Mouse (Mus musculus) liver, embryonic 15.5 days (tissue): ENCODE measurements at regions not wholly inside any gene's neighbourhood (a gene's known extent, or its start where the extent isn't known, plus 50 kb on each side); places are given as distances from the start of the nearest gene placed in this dataset.

Source experiments
- ATAC-seq: fragments of 200-750 bp; cut with Nextera tagmentation; 2 replicates; pipeline ENCODE4 v1.8.0; 2017; ENCODE audit warnings: moderate number of reproducible peaks, mild to moderate bottlenecking, moderate library complexity; ENCODE audit not compliant: insufficient read depth
- H3K27ac ChIP-seq: fragments of 300-500 bp; sonication (generic); replicated peaks from 2 replicates; pipeline ENCODE4 v1.5.1; 2015; ENCODE audit warnings: mild to moderate bottlenecking, inconsistent platforms
- H3K27me3 ChIP-seq: fragments of 300-500 bp; sonication (generic); 2 replicates; pipeline ENCODE4 v1.6.1; 2015; ENCODE audit warnings: mild to moderate bottlenecking, inconsistent platforms
- H3K36me3 ChIP-seq: fragments of 300-500 bp; sonication (generic); replicated peaks from 2 replicates; pipeline ENCODE4 v1.6.1; 2015; ENCODE audit warnings: moderate library complexity, mild to moderate bottlenecking, inconsistent platforms
- H3K4me1 ChIP-seq: fragments of 300-500 bp; sonication (generic); replicated peaks from 2 replicates; pipeline ENCODE4 v1.6.1; 2015; ENCODE audit warnings: inconsistent platforms
- H3K4me2 ChIP-seq: fragments of 300-500 bp; sonication (generic); 2 replicates; pipeline ENCODE4 v1.6.1; 2015; ENCODE audit warnings: moderate library complexity, mild to moderate bottlenecking, inconsistent platforms
- H3K4me3 ChIP-seq: fragments of 300-500 bp; sonication (generic); replicated peaks from 2 replicates; pipeline ENCODE4 v1.5.1; 2015; ENCODE audit warnings: mild to moderate bottlenecking, inconsistent platforms
- H3K9ac ChIP-seq: fragments of 300-500 bp; sonication (generic); 2 replicates; pipeline ENCODE4 v1.6.1; 2015; ENCODE audit warnings: moderate library complexity, mild to moderate bottlenecking, inconsistent platforms
- H3K9me3 ChIP-seq: fragments of 300-500 bp; sonication (generic); replicated peaks from 2 replicates; pipeline ENCODE4 v1.6.1; 2016; ENCODE audit warnings: inconsistent platforms
- WGBS: fragments of 180-500 bp; shearing (Covaris S2); methylation state at CpG from one replicate; pipeline ENCODE4 v1.1.7; 2015; ENCODE audit warnings: mixed read lengths; ENCODE audit not compliant: insufficient replicate concordance; 5-methylcytosine and 5-hydroxymethylcytosine counted together

DNA sequence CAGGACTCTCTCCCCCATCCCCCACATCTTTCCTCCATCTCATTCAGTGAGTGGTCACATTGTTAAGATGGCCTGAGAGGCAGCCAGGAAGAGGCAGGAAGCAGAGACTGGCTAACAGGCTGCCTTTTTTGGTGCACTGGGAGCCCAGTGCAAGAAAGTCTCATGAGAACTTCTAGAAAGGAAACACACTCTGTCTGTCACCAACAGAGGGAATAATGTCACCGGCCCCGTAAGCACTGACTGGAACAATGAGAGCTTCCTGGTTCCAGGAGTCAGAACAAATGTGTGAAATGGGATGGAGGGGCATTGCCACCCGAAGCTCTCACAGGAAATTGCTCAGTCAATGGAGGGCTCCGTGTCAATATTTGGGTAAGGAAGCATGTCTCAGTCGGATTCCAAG, 111.3 kb upstream of the Arglu1 start:
- H3K4me2 ChIP-seq = no peak overlapping the region
- H3K9ac ChIP-seq = no peak overlapping the region
- H3K36me3 ChIP-seq = no peaks in the 10 kb centered on the region
- no peak overlapping the region for H3K4me3 ChIP-seq
- no peaks in the 10 kb centered on the region for H3K27me3 ChIP-seq
- no peak overlapping the region for H3K27ac ChIP-seq
- ATAC-seq = no peak
- H3K9me3 ChIP-seq = no peaks in the 10 kb centered on the region
- H3K4me1 ChIP-seq = no peaks in the 10 kb centered on the region
- 14% methylated on average over 5 of the region's 5 CpGs for WGBS

DNA sequence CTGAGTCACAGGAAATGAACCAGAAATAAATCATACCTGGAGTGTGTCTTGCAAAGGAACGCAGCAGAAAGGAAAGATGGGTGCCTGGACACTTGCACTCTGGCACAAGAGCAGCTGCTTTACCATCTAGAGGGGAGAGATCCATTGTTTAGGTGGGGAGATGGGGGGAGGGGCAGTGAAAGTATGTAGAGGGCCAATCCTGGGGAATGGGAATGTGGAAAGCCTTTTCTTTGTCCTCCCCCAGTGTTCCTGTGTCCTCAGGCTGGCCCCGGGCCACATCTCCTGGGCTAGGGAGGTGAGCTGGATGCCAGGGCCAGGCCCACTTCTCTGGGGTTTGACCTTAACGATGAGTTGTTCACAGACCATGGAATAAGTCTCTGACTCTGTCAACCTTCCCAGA, 107.2 kb upstream of the Arglu1 start:
- ATAC-seq = no peak
- Histone ChIP-seq H3K36me3 (no peaks in the 10 kb centered on the region), H3K9ac (no peak overlapping the region), H3K27me3 (no peaks in the 10 kb centered on the region), H3K9me3 (no peaks in the 10 kb centered on the region), H3K4me3 (no peak overlapping the region), H3K27ac (no peak overlapping the region), H3K4me2 (no peak overlapping the region), H3K4me1 (no peaks in the 10 kb centered on the region)
- 36% methylated on average over 3 of the region's 3 CpGs for WGBS

DNA sequence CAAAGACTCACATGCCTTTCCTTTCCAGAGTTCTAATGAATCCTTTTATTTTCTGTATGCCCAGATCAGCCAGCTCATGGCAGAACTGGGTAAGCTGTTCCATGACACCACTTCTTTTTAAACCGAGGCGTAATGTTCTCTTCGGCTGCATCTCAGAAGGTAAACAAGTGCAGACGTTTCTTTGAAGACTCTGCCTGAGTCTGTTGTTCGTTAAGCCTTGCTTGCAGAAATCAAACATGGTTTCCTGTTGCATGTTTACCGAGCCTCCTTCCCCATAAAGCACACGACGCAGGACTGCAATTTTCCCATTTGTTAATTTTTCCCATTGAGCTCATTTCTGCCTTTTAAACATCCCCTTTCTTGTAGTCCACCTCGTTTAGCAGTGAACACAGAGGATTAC, 106.6 kb upstream of the Arglu1 start:
- no peak for ATAC-seq
- Histone ChIP-seq H3K9ac (no peak overlapping the region), H3K36me3 (no peaks in the 10 kb centered on the region), H3K9me3 (no peaks in the 10 kb centered on the region), H3K4me1 (no peaks in the 10 kb centered on the region), H3K4me3 (no peak overlapping the region), H3K27me3 (no peaks in the 10 kb centered on the region), H3K4me2 (no peak overlapping the region), H3K27ac (no peak overlapping the region)
- 23% methylated on average over 9 of the region's 9 CpGs for WGBS

DNA sequence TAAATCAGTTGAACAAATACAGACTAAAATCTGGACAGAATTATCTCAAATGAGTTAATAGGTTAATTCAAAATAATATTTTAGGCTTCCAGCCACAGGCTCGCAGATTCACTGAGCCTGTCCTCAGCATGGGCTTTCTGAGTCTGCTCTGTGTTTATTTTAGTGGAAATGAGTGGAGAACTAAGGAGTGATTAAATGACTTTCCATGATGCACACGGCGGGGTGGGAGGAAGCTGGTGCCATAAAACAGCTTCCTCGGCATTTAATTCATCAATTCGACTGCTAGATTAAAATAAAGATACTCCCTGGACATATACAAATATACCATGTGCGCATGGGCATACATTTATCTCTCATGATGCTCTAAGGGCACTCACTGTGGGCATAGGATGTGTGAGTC, 104.4 kb upstream of the Arglu1 start:
- ATAC-seq = no peak
- H3K9me3 ChIP-seq = no peaks in the 10 kb centered on the region
- WGBS = 43% methylated on average over 6 of the region's 6 CpGs
- no peaks in the 10 kb centered on the region for H3K4me1 ChIP-seq
- H3K9ac ChIP-seq = no peak overlapping the region
- H3K4me3 ChIP-seq = no peak overlapping the region
- no peaks in the 10 kb centered on the region for H3K36me3 ChIP-seq
- no peaks in the 10 kb centered on the region for H3K27me3 ChIP-seq
- H3K4me2 ChIP-seq = no peak overlapping the region
- no peak overlapping the region for H3K27ac ChIP-seq

DNA sequence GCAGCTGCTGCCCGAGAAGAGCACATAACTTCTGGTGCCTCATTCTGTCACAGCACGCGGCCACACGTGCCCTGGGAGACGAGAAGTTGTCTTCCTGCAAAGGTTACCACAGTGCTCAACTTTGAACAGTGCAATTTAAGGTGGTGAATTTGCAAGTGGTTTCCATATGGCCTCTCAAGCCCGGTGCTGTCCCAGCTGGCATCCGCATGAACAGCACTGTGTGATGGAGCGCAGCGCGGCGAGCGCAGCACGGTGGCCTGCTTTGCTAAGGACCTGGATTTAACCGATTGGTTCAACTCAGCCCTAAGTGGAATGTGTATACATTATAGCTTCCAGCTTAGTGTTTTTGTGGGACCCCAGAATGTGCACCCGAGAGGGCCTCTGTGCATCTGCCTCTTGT, 89.6 kb upstream of the Arglu1 start:
- Histone ChIP-seq H3K9ac (no peak overlapping the region), H3K27ac (no peak overlapping the region), H3K9me3 (no peaks in the 10 kb centered on the region), H3K36me3 (no peaks in the 10 kb centered on the region), H3K4me3 (no peak overlapping the region), H3K4me2 (no peak overlapping the region), H3K27me3 (no peaks in the 10 kb centered on the region), H3K4me1 (no peaks in the 10 kb centered on the region)
- WGBS = 75% methylated on average over 15 of the region's 15 CpGs
- ATAC-seq = no peak

DNA sequence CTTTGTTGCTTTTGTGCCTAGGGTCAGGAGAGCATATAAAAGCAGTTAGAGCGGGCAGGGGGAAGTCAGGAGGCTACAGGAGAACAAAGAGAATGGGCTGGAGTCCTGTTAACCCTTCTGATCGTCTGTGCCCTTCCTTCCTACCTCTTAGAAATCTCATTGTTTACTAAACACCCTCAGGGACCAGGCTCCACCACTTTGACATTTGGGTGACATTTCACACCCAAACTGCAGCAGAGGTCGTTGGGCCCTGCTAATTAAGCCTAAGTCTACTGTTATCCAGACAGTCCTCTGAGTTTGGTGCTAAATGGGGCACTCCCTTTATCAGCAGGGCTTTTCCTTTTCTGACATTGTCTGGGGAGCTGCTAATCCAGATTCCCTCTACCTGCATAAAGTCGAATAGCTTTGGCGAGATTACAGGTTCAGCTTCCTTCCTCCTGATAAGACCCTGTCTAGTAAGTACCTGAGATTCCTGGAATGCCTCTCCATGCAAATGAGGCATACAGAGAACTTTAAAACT, 84.2 kb upstream of the Arglu1 start:
- Histone ChIP-seq H3K27me3 (no peaks in the 10 kb centered on the region), H3K4me1 (no peaks in the 10 kb centered on the region), H3K9me3 (no peaks in the 10 kb centered on the region), H3K9ac (no peak overlapping the region), H3K4me2 (no peak overlapping the region), H3K36me3 (no peaks in the 10 kb centered on the region), H3K27ac (no peak overlapping the region), H3K4me3 (no peak overlapping the region)
- WGBS = 22% methylated on average over 5 of the region's 5 CpGs
- no peak for ATAC-seq

DNA sequence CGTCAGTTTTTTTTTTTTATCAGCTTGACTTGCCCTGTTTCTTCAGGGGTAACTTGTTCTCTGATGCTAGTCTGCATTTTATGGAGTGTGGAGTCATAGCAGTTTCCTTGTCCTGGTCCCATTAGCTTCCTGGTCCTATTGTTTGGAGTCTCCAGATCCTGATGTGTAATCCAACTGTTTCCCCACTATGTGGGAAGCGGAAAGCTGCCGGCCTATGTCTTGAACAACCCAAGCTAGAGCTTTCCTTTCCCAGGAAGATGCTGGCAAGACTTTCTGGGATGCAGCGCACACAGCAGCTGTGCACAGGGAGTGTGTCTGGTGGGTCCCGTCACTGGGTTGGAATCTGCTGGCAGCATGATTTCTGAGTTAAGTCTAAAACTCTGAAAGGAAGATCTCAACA, 82.1 kb upstream of the Arglu1 start:
- H3K4me3 ChIP-seq = no peak overlapping the region
- H3K27me3 ChIP-seq = no peaks in the 10 kb centered on the region
- no peak overlapping the region for H3K4me2 ChIP-seq
- no peaks in the 10 kb centered on the region for H3K9me3 ChIP-seq
- H3K27ac ChIP-seq = no peak overlapping the region
- WGBS = 58% methylated on average over 5 of the region's 5 CpGs
- ATAC-seq = no peak
- H3K9ac ChIP-seq = no peak overlapping the region
- H3K4me1 ChIP-seq = no peaks in the 10 kb centered on the region
- H3K36me3 ChIP-seq = no peaks in the 10 kb centered on the region

DNA sequence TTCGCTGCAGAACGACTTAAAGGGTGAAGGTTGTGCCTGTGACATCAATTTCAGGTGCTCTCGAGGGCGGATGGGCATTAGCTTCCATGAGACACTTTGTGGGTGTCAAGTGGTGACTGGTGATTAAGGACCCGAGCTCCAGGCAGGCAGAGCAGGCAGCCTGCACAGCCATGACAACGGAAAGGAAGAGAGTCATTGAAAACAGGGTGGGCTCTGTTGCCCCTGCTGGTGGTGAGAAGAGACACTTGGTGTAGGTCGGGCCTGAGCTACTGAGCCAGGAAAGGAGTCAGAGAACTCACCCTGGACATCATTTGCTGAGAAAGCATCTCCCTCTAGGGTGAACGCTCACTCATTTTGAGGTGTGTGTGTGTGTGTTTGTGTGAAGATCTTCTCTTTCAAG, 80.1 kb upstream of the Arglu1 start:
- no peaks in the 10 kb centered on the region for H3K27me3 ChIP-seq
- H3K9ac ChIP-seq = no peak overlapping the region
- H3K9me3 ChIP-seq = no peaks in the 10 kb centered on the region
- H3K36me3 ChIP-seq = no peaks in the 10 kb centered on the region
- WGBS = 54% methylated on average over 8 of the region's 8 CpGs
- no peak overlapping the region for H3K4me3 ChIP-seq
- no peak overlapping the region for H3K27ac ChIP-seq
- no peak for ATAC-seq
- H3K4me1 ChIP-seq = no peaks in the 10 kb centered on the region
- H3K4me2 ChIP-seq = no peak overlapping the region

DNA sequence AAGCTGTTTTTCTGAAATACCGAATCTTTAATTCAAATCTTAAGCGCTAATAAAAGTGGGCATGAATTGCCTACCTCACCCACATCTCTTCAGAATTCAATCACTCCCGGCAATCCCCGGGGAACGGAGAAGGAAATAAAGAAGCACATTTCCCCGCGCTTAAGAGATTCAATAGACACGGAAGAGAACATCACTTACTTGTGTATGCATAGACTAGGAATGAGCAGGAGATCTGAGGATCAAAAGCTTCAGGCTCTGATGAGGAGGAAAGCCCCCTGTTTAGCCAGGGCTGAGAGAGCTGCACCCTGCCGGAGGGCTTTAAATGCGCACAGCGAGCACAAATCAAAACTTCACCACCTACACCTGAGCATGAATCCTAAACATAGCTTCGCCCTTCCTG, 72.0 kb upstream of the Arglu1 start:
- Histone ChIP-seq H3K27me3 (no peaks in the 10 kb centered on the region), H3K36me3 (no peaks in the 10 kb centered on the region), H3K27ac (no peak overlapping the region), H3K4me3 (no peak overlapping the region), H3K4me2 (no peak overlapping the region), H3K9me3 (no peaks in the 10 kb centered on the region), H3K4me1 (no peaks in the 10 kb centered on the region), H3K9ac (no peak overlapping the region)
- no peak for ATAC-seq
- 87% methylated on average over 12 of the region's 12 CpGs for WGBS

DNA sequence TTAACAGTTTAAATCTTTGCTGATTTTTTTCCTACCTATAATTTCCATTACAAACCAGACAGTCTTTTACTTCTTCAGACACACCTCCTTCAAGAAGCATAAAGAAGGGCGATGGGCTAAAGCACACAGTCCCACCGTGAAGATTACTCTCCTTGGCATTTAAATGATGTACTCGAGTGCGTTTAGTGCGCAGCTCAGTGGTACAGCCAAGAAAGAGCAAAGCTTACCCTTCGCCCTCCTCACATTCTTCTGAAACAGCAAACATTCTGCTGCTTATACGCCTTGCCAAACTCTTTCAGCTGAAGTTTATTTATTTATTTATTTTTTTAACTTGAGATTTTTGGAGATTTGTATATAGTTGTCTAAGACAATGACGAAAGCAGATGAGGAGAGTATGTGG, 68.0 kb upstream of the Arglu1 start:
- ATAC-seq = no peak
- Histone ChIP-seq H3K27me3 (no peaks in the 10 kb centered on the region), H3K4me1 (no peaks in the 10 kb centered on the region), H3K4me3 (no peak overlapping the region), H3K27ac (no peak overlapping the region), H3K36me3 (no peaks in the 10 kb centered on the region), H3K4me2 (no peak overlapping the region), H3K9me3 (no peaks in the 10 kb centered on the region), H3K9ac (no peak overlapping the region)
- WGBS = 66% methylated on average over 8 of the region's 8 CpGs

DNA sequence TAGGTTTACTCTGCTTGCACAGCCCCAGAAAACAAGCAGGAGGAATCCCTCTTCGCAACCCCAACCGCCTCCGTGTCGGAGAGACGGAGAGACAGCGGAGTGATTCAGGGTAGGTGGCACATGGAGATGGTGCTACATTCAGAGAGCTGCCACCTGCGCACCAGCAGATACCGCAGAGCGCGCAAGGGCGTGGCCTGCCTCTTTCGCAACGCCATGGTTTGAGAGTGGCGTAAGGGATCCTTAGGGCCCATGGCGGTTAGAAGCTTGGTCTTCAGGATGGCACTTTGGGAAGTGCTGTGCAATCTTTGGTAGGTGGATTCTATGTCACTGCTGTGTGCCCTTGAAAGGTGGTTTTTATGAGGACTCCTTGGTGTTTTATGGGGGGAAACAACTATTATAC, 60.9 kb upstream of the Arglu1 start:
- Histone ChIP-seq H3K4me3 (no peak overlapping the region), H3K4me1 (no peaks in the 10 kb centered on the region), H3K9me3 (no peaks in the 10 kb centered on the region), H3K4me2 (no peak overlapping the region), H3K27ac (no peak overlapping the region), H3K27me3 (no peaks in the 10 kb centered on the region), H3K9ac (no peak overlapping the region), H3K36me3 (no peaks in the 10 kb centered on the region)
- no peak for ATAC-seq
- WGBS = 80% methylated on average over 15 of the region's 15 CpGs

DNA sequence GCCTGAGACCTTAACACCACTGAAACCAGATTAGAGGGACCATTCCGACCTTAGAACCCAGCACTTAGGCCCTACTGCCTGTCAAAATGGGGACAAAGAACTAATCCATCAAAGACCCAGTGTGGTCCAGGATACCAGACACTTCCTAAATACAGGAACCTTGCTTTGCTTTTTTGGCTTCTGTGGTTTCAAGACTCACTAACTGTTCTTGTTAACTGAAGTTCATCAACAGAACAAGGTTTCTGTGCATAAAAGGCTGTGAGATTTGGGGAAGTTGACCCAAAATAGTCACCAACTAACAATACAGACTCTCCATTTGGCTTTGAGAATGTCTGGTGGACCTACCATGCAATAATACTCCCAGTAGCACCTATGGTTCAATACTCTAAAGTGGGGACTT, 56.4 kb upstream of the Arglu1 start:
- no peaks in the 10 kb centered on the region for H3K36me3 ChIP-seq
- no peak overlapping the region for H3K4me3 ChIP-seq
- no peak for ATAC-seq
- H3K27me3 ChIP-seq = no peaks in the 10 kb centered on the region
- 31% methylated on average over 1 of the region's 1 CpGs for WGBS
- no peak overlapping the region for H3K4me2 ChIP-seq
- no peaks in the 10 kb centered on the region for H3K4me1 ChIP-seq
- H3K27ac ChIP-seq = no peak overlapping the region
- no peak overlapping the region for H3K9ac ChIP-seq
- H3K9me3 ChIP-seq = no peaks in the 10 kb centered on the region
